ENCODE assay signal across 22 mouse cellular contexts in genomic region chr19:28865501-28865900, GRCm38 (mm10). TPM values are rescaled to one million over a fixed set of nuclear protein-coding genes. Genes with fewer than 3 reads are reported as not detected.
A peak's percentile ranks its signal among the peaks of the same experiment; 100 is the strongest.
DNase-seq lines count a peak whose midpoint lies in the region; ATAC-seq and TF ChIP-seq lines count a peak whose summit lies in the region.
"Had no signal": no experiment of that assay in that cellular context is flagged by ENCODE, and none has a peak within 500 bp of the region (broad histone marks: within the 10 kb centered on the region; RNA-seq: fewer than 3 reads in every experiment).

No protein-coding gene starts in this region.

- TF ChIP-seq CTCF in forebrain, postnatal 0 days (IDR thresholded peaks at IDR 0.05; ENCODE audit: low read depth), result no peak
- TF ChIP-seq CTCF in layer of hippocampus, adult 2 months (conservative IDR thresholded peaks at IDR 0.05), result no peak

- no peak overlapping the region for H3K4me3 ChIP-seq in forebrain, embryonic 13.5 days
- H3K4me3 ChIP-seq in forebrain, postnatal 0 days (ENCODE audit: low read depth, low read length), result no peak overlapping the region
- H3K4me3 ChIP-seq in layer of hippocampus, adult 2 months, result no peak overlapping the region
- no peak overlapping the region for H3K4me3 ChIP-seq in neural tube, embryonic 15.5 days (replicated peaks)
- H3K4me3 ChIP-seq: embryonic facial prominence, embryonic 12.5 days; heart, embryonic 15.5 days had no signal

- 60% methylated on average over 1 of the region's 1 CpGs for WGBS in forebrain, embryonic 13.5 days
- 54% methylated on average over 1 of the region's 1 CpGs for WGBS in forebrain, postnatal 0 days
- 32% methylated on average over 1 of the region's 1 CpGs for WGBS in neural tube, embryonic 15.5 days

- H3K36me3 ChIP-seq in forebrain, embryonic 13.5 days (ENCODE audit: poor library complexity, severe bottlenecking), result no peaks in the 10 kb centered on the region
- H3K36me3 ChIP-seq in forebrain, postnatal 0 days (ENCODE audit: insufficient read depth), result no peaks in the 10 kb centered on the region
- H3K36me3 ChIP-seq in neural tube, embryonic 15.5 days, result 0 out of 2 replicates have a peak, but pooled peaks cover 3% of the 10 kb centered on the region
- H3K36me3 ChIP-seq: embryonic facial prominence, embryonic 12.5 days; G1E; heart, embryonic 15.5 days had no signal

- peak; percentile 16; the same call in 1 of the 2 replicates for ATAC-seq in forebrain, embryonic 13.5 days
- no peak; the same call in 1 of the 2 replicates for ATAC-seq in forebrain, postnatal 0 days
- peak; percentile 68; the same call in 1 of the 2 replicates for ATAC-seq in neural tube, embryonic 15.5 days (ENCODE audit: low FRiP score)
- ATAC-seq: CD4-positive, CD25-positive, alpha-beta regulatory T cell, adult 4 months had no signal

- DNase-seq in forebrain, postnatal 0 days, result no peak
- DNase-seq in heart, adult 11 months, result peak; percentile 31
- DNase-seq in heart, adult 8-10 months (ENCODE audit: low spot score), result no peak
- no peak for DNase-seq in layer of hippocampus, adult 2 months (ENCODE audit: low spot score in 2 of 2)
- no peak for DNase-seq in layer of hippocampus, postnatal 14 days (ENCODE audit: low spot score in 2 of 2)
- no peak for DNase-seq in cerebellum, adult 11 months
- DNase-seq: adrenal gland, adult 8-10 months; adrenal gland, postnatal 36 days; B cell, adult 2 months; cerebellum, adult 9-10 months; cerebellum, postnatal 25 days; gastrocnemius, postnatal 36 days; heart, adult 18-20 months; heart, postnatal 14 days; kidney, adult 11 months had no signal

- H3K4me1 ChIP-seq in forebrain, embryonic 13.5 days, result no peaks in the 10 kb centered on the region
- no peaks in the 10 kb centered on the region for H3K4me1 ChIP-seq in forebrain, postnatal 0 days (ENCODE audit: insufficient read depth)
- peaks cover 9% of the 10 kb centered on the region; the same call in 1 of the 2 replicates for H3K4me1 ChIP-seq in neural tube, embryonic 15.5 days
- H3K4me1 ChIP-seq: embryonic facial prominence, embryonic 12.5 days; heart, embryonic 15.5 days had no signal

- no peak overlapping the region for H3K4me2 ChIP-seq in forebrain, embryonic 13.5 days
- H3K4me2 ChIP-seq in forebrain, postnatal 0 days (ENCODE audit: low read depth), result no peak overlapping the region
- no peak overlapping the region for H3K4me2 ChIP-seq in neural tube, embryonic 15.5 days
- H3K4me2 ChIP-seq: embryonic facial prominence, embryonic 12.5 days; heart, embryonic 11.5 days; heart, embryonic 15.5 days had no signal

- H3K27me3 ChIP-seq in forebrain, embryonic 13.5 days, result no peaks in the 10 kb centered on the region
- H3K27me3 ChIP-seq in forebrain, postnatal 0 days (ENCODE audit: insufficient read depth, low read length), result no peaks in the 10 kb centered on the region
- no peaks in the 10 kb centered on the region for H3K27me3 ChIP-seq in neural tube, embryonic 15.5 days (replicated peaks)
- H3K27me3 ChIP-seq: embryonic facial prominence, embryonic 12.5 days; heart, embryonic 15.5 days had no signal

- H3K27ac ChIP-seq in forebrain, embryonic 13.5 days, result no peak overlapping the region
- no peak overlapping the region for H3K27ac ChIP-seq in forebrain, postnatal 0 days (ENCODE audit: low read depth, low read length)
- peak overlapping the region; percentile 78 for H3K27ac ChIP-seq in layer of hippocampus, adult 2 months
- H3K27ac ChIP-seq in neural tube, embryonic 15.5 days (replicated peaks), result peak overlapping the region; percentile 68; the same call in 1 of the 2 replicates
- H3K27ac ChIP-seq: embryonic facial prominence, embryonic 12.5 days; heart, embryonic 15.5 days had no signal

- H3K9ac ChIP-seq in forebrain, embryonic 13.5 days, result no peak overlapping the region
- H3K9ac ChIP-seq in forebrain, postnatal 0 days, result no peak overlapping the region
- no peak overlapping the region for H3K9ac ChIP-seq in neural tube, embryonic 15.5 days (replicated peaks)
- H3K9ac ChIP-seq: embryonic facial prominence, embryonic 12.5 days; heart, embryonic 15.5 days had no signal

- no peaks in the 10 kb centered on the region for H3K9me3 ChIP-seq in forebrain, embryonic 13.5 days (replicated peaks)
- no peaks in the 10 kb centered on the region for H3K9me3 ChIP-seq in forebrain, postnatal 0 days (ENCODE audit: low read length)
- H3K9me3 ChIP-seq in neural tube, embryonic 15.5 days (replicated peaks), result no peaks in the 10 kb centered on the region
- H3K9me3 ChIP-seq: embryonic facial prominence, embryonic 12.5 days; G1E; heart, embryonic 15.5 days had no signal

RNA-seq across cellular contexts. Expression of gene Slc1a1, which starts 30.7 kb away (rescaled TPM):
- polyA plus RNA-seq in forebrain, embryonic 13.5 days (2015; fragmentation: Nextera tagmentation; extraction: Ambion mirVana), result 10.1 and 10.7 TPM in 2 replicates
- 74.2 and 78.0 TPM in 2 replicates for total RNA-seq in forebrain, postnatal 0 days (2014; rRNA removed)
- polyA plus RNA-seq in forebrain, postnatal 0 days (2015; fragmentation: Nextera tagmentation; extraction: Ambion mirVana), result 34.9 and 49.2 TPM in 2 replicates
- 1 to 10 TPM; 1.7 to 4.1 (median 2.4) TPM for total RNA-seq in heart, adult 8-10 months (2022)
- 100 to 1,000 TPM; 139 to 149 TPM for total RNA-seq in layer of hippocampus, adult 2 months (2021)
- 100 to 1,000 TPM; 129 to 141 TPM for total RNA-seq in layer of hippocampus, postnatal 14 days (2021)
- 49.5 and 57.3 TPM in 2 replicates for polyA plus RNA-seq in neural tube, embryonic 15.5 days (2015; fragmentation: Nextera tagmentation; extraction: Ambion mirVana)
- polyA plus RNA-seq: G1E had no signal

Comparison
In these comparisons a context has a peak if more than half of its experiments do, and no peak if none do; other contexts are left out.
1. H3K27ac ChIP-seq: peak in layer of hippocampus, adult 2 months (single experiment) and neural tube, embryonic 15.5 days (single experiment); none in forebrain, embryonic 13.5 days (single experiment) and forebrain, postnatal 0 days (single experiment).
2. RNA of gene Slc1a1, which starts 30.7 kb away (total RNA-seq): 139 to 149 TPM in layer of hippocampus, adult 2 months, 129 to 141 TPM in layer of hippocampus, postnatal 14 days and 74.2 to 78.0 TPM in forebrain, postnatal 0 days; 1.7 to 4.1 TPM in heart, adult 8-10 months; every median in the first group is over 10 times any median in the second.